Mouse (Mus musculus): ENCODE results near the gene Cradd.

Gene Cradd

GRCm38 (mm10) chr10:95159675-95160256 is 164.2 kb downstream of the Cradd start:
- no peak for DNase-seq (ENCODE audit: low spot score in 2 of 2)

DNA sequence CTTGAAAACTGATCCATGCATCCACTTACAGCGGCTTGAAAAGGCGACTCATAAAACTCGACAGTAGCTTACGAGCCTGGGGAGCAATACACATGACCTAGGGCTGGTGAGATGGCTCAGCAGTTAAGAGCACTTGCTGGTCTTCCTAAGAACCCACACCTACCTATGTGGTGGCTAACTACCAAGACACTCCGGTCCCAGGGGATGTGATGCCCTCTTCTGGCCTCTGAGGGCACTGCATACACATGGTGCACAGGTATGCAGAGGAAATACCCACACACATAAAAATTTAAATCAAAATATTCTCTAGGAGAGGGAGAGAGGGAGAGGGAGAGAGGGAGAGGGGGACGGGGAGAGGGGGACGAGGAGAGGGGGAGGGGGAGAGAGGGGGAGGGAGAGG is 167.5 kb downstream of the Cradd start:
- no peak for DNase-seq (ENCODE audit: low spot score in 2 of 2)

- no peak for DNase-seq (ENCODE audit: low spot score in 2 of 2)
Measured at GRCm38 (mm10) chr10:95154675-95155074, 169.3 kb downstream of the Cradd start.

- DNase-seq (ENCODE audit: low spot score in 2 of 2) = no peak
Measured at GRCm38 (mm10) chr10:95153224-95153623, 170.7 kb downstream of the Cradd start.

- peak in 1 of 2 experiments; percentile 18 for DNase-seq (ENCODE audit: low spot score in 2 of 2)
Measured at GRCm38 (mm10) chr10:95152503-95152989, 171.4 kb downstream of the Cradd start.

- peak; percentile 71 to 75 for DNase-seq (ENCODE audit: low spot score in 2 of 2)
Measured at GRCm38 (mm10) chr10:95151012-95151768, 172.7 kb downstream of the Cradd start.

DNA sequence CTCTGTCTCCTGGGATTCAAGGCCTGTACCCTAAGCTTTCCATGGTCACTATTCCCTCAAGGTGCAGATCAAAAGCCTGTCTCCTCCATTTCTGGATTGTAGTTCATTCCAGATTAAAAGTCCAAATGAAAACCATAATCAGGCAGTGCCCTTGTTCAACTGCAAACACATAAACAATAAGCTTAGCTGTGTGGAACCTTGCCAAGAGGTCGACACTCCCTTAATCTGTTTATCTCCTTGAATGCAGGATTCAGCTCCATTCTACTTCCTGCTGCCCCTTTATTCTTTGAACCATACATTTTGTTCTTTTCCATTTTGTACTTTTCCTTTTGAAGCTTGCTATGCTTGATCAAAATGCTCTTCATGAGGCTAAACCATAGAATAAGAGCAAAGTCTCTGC is 174.3 kb downstream of the Cradd start:
- DNase-seq (ENCODE audit: low spot score in 2 of 2) = no peak

- no peak for DNase-seq (ENCODE audit: low spot score in 2 of 2)
Measured at GRCm38 (mm10) chr10:95148641-95149040, 175.3 kb downstream of the Cradd start.

DNA sequence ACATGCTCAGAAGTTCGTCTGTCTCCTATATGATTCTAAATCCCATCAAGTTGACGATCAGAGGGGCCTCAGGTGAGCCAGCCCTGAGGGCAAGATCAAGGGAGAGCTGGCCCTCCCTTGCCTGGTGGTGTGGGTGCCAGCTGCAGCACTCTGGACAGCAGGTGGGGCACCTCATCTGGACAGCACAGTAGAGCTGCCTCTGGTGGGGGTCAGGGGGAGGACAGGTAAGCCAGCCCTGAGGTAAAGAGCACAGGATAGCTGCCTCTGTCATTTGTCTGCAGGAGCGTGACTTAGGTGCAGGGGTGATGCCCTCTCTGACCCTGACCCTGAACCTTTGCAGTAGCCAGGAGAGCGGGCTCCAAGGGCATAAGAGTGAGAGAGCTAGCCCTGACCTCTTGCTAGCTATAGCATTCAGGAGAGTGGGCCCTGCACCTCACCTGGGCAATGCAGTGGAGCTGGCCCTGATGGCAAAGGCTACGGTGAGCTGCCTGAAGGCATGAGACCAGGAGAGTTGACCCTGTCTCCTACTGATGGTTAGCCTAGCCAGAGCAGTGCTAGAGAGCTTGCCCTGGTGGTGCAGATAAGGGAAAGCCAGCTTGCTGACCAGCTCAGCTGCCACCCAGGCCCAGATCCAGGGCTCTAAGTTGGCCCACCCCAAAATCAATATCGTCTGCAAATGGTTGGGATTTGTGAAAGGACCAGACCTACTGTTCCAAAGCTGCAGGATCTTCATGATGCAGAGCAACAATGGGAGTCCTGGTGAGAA is 176.6 kb downstream of the Cradd start:
- no peak for DNase-seq (ENCODE audit: low spot score in 2 of 2)

DNA sequence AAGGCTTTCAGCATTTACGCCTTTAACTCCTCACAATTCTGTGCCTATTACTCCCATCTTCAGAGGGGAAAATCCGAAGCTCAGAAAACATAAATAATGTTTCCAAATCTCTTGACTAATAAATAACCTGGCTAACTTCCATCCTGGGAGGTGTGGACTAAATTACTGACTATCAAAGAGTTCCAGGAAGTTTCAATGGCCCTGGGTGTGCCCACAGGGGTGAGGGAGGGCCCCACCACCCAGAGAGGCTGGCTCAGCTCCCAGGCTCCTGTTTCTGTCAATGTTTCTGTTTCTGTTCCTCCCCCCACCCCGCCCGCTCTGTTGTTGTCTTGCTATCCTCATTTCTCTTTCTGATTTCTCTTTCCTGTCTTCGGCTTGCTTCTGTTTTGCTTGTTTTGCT is 177.4 kb downstream of the Cradd start:
- peak; percentile 37 to 48 for DNase-seq (ENCODE audit: low spot score in 2 of 2)

- no peak for DNase-seq (ENCODE audit: low spot score in 2 of 2)
Measured at GRCm38 (mm10) chr10:95145204-95145926, 178.6 kb downstream of the Cradd start.

GRCm38 (mm10) chr10:95144414-95145130 is 179.4 kb downstream of the Cradd start:
- no peak for DNase-seq (ENCODE audit: low spot score in 2 of 2)

GRCm38 (mm10) chr10:95143446-95144114 is 180.4 kb downstream of the Cradd start:
- no peak for DNase-seq (ENCODE audit: low spot score in 2 of 2)

DNA sequence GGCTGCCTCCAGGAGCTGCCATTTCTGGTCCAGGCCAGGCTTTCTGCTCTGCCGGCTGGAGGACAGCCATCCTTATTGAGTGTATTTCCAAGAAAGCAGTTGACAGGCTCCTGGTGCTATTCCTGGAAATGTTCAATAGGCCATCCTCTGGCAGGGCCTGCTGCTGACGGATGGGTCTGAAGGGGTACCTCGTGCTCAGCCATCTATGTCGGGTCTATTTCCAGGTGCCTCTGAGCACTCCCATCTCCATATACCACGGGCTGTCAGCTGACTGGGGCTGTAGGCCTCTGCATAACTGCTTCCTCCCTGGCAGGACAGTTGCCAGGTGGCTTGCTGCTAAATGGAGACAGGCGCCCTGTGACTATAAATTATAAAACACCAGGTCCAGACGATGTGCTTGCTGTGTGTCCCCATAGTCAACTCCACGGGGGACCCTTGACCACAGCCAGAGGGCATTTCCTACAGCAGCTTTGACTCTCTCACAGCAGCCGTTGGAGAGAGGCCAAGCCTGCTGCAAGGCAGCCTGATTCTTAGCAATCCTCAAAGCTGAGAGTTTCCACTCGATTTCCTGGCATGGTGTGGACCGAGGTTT is 181.0 kb downstream of the Cradd start:
- DNase-seq (ENCODE audit: low spot score in 2 of 2) = no peak

GRCm38 (mm10) chr10:95141075-95141474 is 182.9 kb downstream of the Cradd start:
- DNase-seq (ENCODE audit: low spot score in 2 of 2) = no peak

- DNase-seq (ENCODE audit: low spot score in 2 of 2) = no peak
Measured at GRCm38 (mm10) chr10:95140191-95140590, 183.7 kb downstream of the Cradd start.

- DNase-seq (ENCODE audit: low spot score in 2 of 2) = no peak
Measured at GRCm38 (mm10) chr10:95139645-95140044, 184.3 kb downstream of the Cradd start.

- DNase-seq (ENCODE audit: low spot score in 2 of 2) = no peak
Measured at GRCm38 (mm10) chr10:95133057-95133456, 190.9 kb downstream of the Cradd start.
